Mouse (Mus musculus) MEL (cell line): ENCODE measurements around the gene Efcab2. TPM values are rescaled to one million over a fixed set of nuclear protein-coding genes. Genes with fewer than 3 reads are reported as not detected.

ENCODE experiments used
- DNase-seq: peaks from one replicate; pipeline ENCODE4 v3.0.0; 2011; ENCODE audit warnings: low read depth, low spot score
- H3K27ac ChIP-seq: 2 replicates; pipeline ENCODE4 v1.5.1; 2012; ENCODE audit warnings: low read depth, mild to moderate bottlenecking, control low read depth, low read length, moderate library complexity; ENCODE audit not compliant: control insufficient read depth
- H3K27me3 ChIP-seq, 2 experiments: fragments of 150-350 bp in 1 of 2; sonication (generic) in 1 of 2; 2 replicates each; pipeline ENCODE4 v1.6.1; 2012; ENCODE audit warnings: low read length in 2 of 2, mild to moderate bottlenecking in 2 of 2, improper control_type of control experiment in 1 of 2, moderate library complexity in 1 of 2; ENCODE audit not compliant: insufficient read depth in 2 of 2, control insufficient read depth in 1 of 2
- H3K36me3 ChIP-seq, 2 experiments: 2 replicates each; pipeline ENCODE4 v1.6.1; 2012 to 2014; ENCODE audit warnings: low read length in 2 of 2, improper control_type of control experiment in 1 of 2, inconsistent platforms in 1 of 2, mild to moderate bottlenecking in 1 of 2; ENCODE audit not compliant: insufficient read depth in 2 of 2, control insufficient read depth in 1 of 2
- H3K4me1 ChIP-seq, 2 experiments: fragments of 150-350 bp in 1 of 2; sonication (generic) in 1 of 2; 2 replicates each; pipeline ENCODE4 v1.6.1; 2012; ENCODE audit warnings: low read length in 2 of 2, improper control_type of control experiment in 1 of 2, mild to moderate bottlenecking in 1 of 2; ENCODE audit not compliant: insufficient read depth in 2 of 2, control insufficient read depth in 1 of 2
- H3K4me3 ChIP-seq, 2 experiments: fragments of 150-350 bp in 1 of 2; sonication (generic) in 1 of 2; 2 replicates each; pipeline ENCODE4 v1.5.1; 2012; ENCODE audit warnings: low read depth in 2 of 2, low read length in 2 of 2, mild to moderate bottlenecking in 2 of 2, moderate library complexity in 2 of 2, control low read depth in 1 of 2, improper control_type of control experiment in 1 of 2; ENCODE audit not compliant: control insufficient read depth in 1 of 2, insufficient read depth in 1 of 2
- H3K79me2 ChIP-seq: 2 replicates; pipeline ENCODE4 v1.6.1; 2012; ENCODE audit warnings: mild to moderate bottlenecking, low read length, moderate library complexity; ENCODE audit not compliant: control insufficient read depth, poor library complexity, insufficient read depth
- H3K9ac ChIP-seq: 2 replicates; pipeline ENCODE4 v1.6.1; 2012; ENCODE audit warnings: low read depth, mild to moderate bottlenecking, control low read depth, low read length, moderate library complexity; ENCODE audit not compliant: control insufficient read depth, poor library complexity, severe bottlenecking
- H3K9me3 ChIP-seq: fragments of 150-350 bp; sonication (generic); replicated peaks from 2 replicates; pipeline ENCODE4 v1.6.1; 2012; ENCODE audit warnings: mild to moderate bottlenecking, low read length, improper control_type of control experiment, moderate library complexity; ENCODE audit not compliant: insufficient read depth
- CHD1 ChIP-seq: IDR thresholded peaks from 2 replicates; pipeline ENCODE4 v1.6.1; 2012; ENCODE audit warnings: low read depth, mild to moderate bottlenecking, inconsistent platforms, low read length, improper control_type of control experiment
- CHD2 ChIP-seq: IDR thresholded peaks from 2 replicates; pipeline ENCODE4 v1.6.1; 2011; ENCODE audit warnings: low read length, improper control_type of control experiment
- CTCF ChIP-seq, 3 experiments: IDR thresholded peaks in 2 of 3; conservative IDR thresholded peaks in 1 of 3; 2 replicates each; pipeline ENCODE4 v1.5.1; 2011 to 2012; ENCODE audit warnings: low read length in 3 of 3, low read depth in 2 of 3, mild to moderate bottlenecking in 2 of 3, improper control_type of control experiment in 1 of 3, inconsistent platforms in 1 of 3, mixed read lengths in 1 of 3, moderate library complexity in 1 of 3; ENCODE audit not compliant: control insufficient read depth in 1 of 3, insufficient read depth in 1 of 3, poor library complexity in 1 of 3, severe bottlenecking in 1 of 3
- E2F4 ChIP-seq: IDR thresholded peaks from 2 replicates; pipeline ENCODE4 v1.6.1; 2011; ENCODE audit warnings: low read depth, low read length, improper control_type of control experiment, borderline replicate concordance
- ELF1 ChIP-seq: IDR thresholded peaks from 2 replicates; pipeline ENCODE4 v1.6.1; 2014; ENCODE audit warnings: low read depth, mild to moderate bottlenecking, inconsistent platforms, low read length, improper control_type of control experiment, moderate library complexity
- GABPA ChIP-seq: IDR thresholded peaks from 2 replicates; pipeline ENCODE4 v1.6.1; 2012; ENCODE audit warnings: low read depth, mild to moderate bottlenecking, inconsistent platforms, low read length, improper control_type of control experiment, moderate library complexity
- GATA1 ChIP-seq: IDR thresholded peaks from 2 replicates; pipeline ENCODE4 v1.6.1; 2011; ENCODE audit warnings: low read depth, low read length, improper control_type of control experiment
- HCFC1 ChIP-seq: IDR thresholded peaks from 2 replicates; pipeline ENCODE4 v1.6.1; 2012; ENCODE audit warnings: low read depth, mild to moderate bottlenecking, inconsistent platforms, low read length, improper control_type of control experiment, moderate library complexity
- JUND ChIP-seq: IDR thresholded peaks from 2 replicates; pipeline ENCODE4 v1.6.1; 2011; ENCODE audit warnings: low read depth, mild to moderate bottlenecking, improper control_type of control experiment, low read length
- KAT2A ChIP-seq: conservative IDR thresholded peaks from 2 replicates; pipeline ENCODE4 v1.6.1; 2012; ENCODE audit warnings: low read depth, low read length, improper control_type of control experiment, inconsistent platforms
- MAFK ChIP-seq: IDR thresholded peaks from 2 replicates; pipeline ENCODE4 v1.6.1; 2011; ENCODE audit warnings: low read depth, mild to moderate bottlenecking, low read length, improper control_type of control experiment, borderline replicate concordance
- MAX ChIP-seq: IDR thresholded peaks from 2 replicates; pipeline ENCODE4 v1.6.1; 2011; ENCODE audit warnings: low read length, improper control_type of control experiment
- MYB ChIP-seq: IDR thresholded peaks from 2 replicates; pipeline ENCODE4 v1.6.1; 2011; ENCODE audit warnings: mild to moderate bottlenecking, low read depth, low read length, improper control_type of control experiment
- NELFE ChIP-seq: IDR thresholded peaks from 2 replicates; pipeline ENCODE4 v1.6.1; 2011; ENCODE audit warnings: low read depth, low read length, improper control_type of control experiment
- POLR2A ChIP-seq, 2 experiments: IDR thresholded peaks; 2 replicates each; pipeline ENCODE4 v1.6.1; 2011 to 2012; ENCODE audit warnings: low read length in 2 of 2, mild to moderate bottlenecking in 2 of 2, control low read depth in 1 of 2, improper control_type of control experiment in 1 of 2, low read depth in 1 of 2, moderate library complexity in 1 of 2; ENCODE audit not compliant: control insufficient read depth in 1 of 2, insufficient read depth in 1 of 2, poor library complexity in 1 of 2
- POLR2AphosphoS2 ChIP-seq: IDR thresholded peaks from 2 replicates; pipeline ENCODE4 v1.6.1; 2011; ENCODE audit warnings: low read length, improper control_type of control experiment
- POLR2AphosphoS5 ChIP-seq: IDR thresholded peaks from 2 replicates; pipeline ENCODE4 v1.6.1; 2012; ENCODE audit warnings: low read depth, borderline replicate concordance, mild to moderate bottlenecking, inconsistent platforms, low read length, moderate library complexity, mixed read lengths
- RAD21 ChIP-seq: IDR thresholded peaks from 2 replicates; pipeline ENCODE4 v1.6.1; 2011; ENCODE audit warnings: mild to moderate bottlenecking, low read depth, low read length, improper control_type of control experiment
- RCOR1 ChIP-seq: IDR thresholded peaks from 2 replicates; pipeline ENCODE4 v1.6.1; 2012; ENCODE audit warnings: low read depth, mild to moderate bottlenecking, inconsistent platforms, low read length, improper control_type of control experiment
- SIN3A ChIP-seq: IDR thresholded peaks from 2 replicates; pipeline ENCODE4 v1.6.1; 2012; ENCODE audit warnings: low read length, improper control_type of control experiment, inconsistent platforms
- TBP ChIP-seq: IDR thresholded peaks from 2 replicates; pipeline ENCODE4 v1.8.0; 2011; ENCODE audit warnings: low read depth, low read length, improper control_type of control experiment
- UBTF ChIP-seq: IDR thresholded peaks from 2 replicates; pipeline ENCODE4 v1.6.1; 2012; ENCODE audit warnings: low read depth, mild to moderate bottlenecking, inconsistent platforms, low read length, improper control_type of control experiment, moderate library complexity, borderline replicate concordance; ENCODE audit not compliant: insufficient read depth
- ZC3H11A ChIP-seq: IDR thresholded peaks from 2 replicates; pipeline ENCODE4 v1.6.1; 2012; ENCODE audit warnings: low read depth, mild to moderate bottlenecking, inconsistent platforms, low read length, improper control_type of control experiment
- ZKSCAN1 ChIP-seq: IDR thresholded peaks from 2 replicates; pipeline ENCODE4 v1.6.1; 2012; ENCODE audit warnings: low read depth, mild to moderate bottlenecking, inconsistent platforms, low read length, improper control_type of control experiment, moderate library complexity
- ZNF384 ChIP-seq: IDR thresholded peaks from 2 replicates; pipeline ENCODE4 v1.6.1; 2012; ENCODE audit warnings: low read depth, mild to moderate bottlenecking, inconsistent platforms, low read length, improper control_type of control experiment
- polyA plus RNA-seq, 2 experiments: library from polyadenylated mRNA; stranded (reverse) in 1 of 2; unstranded in 1 of 2; fragments of >175 nt in 1 of 2; fragments of >200 nt in 1 of 2; gene quantifications; 2 replicates each; pipeline versions ENCODE4 v1.2.1 to v1.2.4; 2012; ENCODE audit warnings: low replicate concordance in 2 of 2, low read depth in 1 of 2; ENCODE audit not compliant: insufficient read length in 2 of 2, insufficient read depth in 1 of 2, missing spikeins in 1 of 2
- total RNA-seq: library from RNA; depleted of rRNA; stranded (reverse); fragments of 300-350 nt; gene quantifications from 2 replicates; pipeline ENCODE4 v1.2.3, GENCODE M21; 2012

Gene Efcab2
- total and polyA plus RNA-seq, 3 experiments, result 0.85 to 3.2 TPM; not detected in 1

DNA sequence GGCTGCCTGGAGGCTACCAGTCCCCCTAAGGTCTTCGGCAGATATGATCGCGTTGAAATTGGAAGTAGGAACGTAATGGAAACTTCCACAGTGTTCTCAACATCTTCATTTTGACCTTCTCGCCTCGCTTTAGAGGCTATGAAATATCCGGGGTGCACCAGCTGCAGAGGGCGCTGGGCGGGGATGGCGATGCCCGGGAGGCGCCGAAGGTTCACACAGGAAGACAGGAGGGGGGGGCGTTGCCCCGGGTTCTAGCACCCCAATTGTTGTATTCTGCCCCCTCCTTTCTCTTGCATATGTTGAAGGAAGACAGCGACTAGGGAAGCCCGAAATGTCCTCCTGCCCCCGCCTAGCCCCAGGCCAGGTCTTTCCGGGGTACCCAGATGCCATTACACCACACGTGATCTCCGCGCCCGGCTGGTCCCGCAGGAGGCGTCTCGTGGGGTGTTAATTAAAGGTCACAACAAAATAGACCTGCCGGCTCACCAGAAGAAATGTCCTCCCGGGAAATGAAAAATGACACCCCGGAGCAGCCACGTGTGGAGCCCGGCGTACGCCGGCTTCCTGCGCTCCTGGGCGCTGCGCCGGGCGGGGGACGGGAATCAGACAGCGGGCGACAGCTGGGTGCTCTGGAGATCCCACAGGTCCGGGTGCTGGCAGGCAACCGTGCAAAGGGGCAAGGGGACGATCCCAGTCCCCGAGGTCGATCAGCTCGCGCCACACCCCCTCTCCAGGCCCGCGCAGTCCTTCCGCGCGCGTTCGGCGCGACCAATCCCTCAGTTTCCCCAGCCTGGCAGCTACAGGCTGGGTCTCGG, 121.9 kb downstream of the Efcab2 start:
- Histone ChIP-seq H3K4me1 (peaks cover 0 to 3% of the 10 kb centered on the region in 2 experiments; a peak in 1 of 4 replicates), H3K9me3 (no peaks in the 10 kb centered on the region), H3K4me3 (no peak overlapping the region)
- DNase-seq, result no peak
- TF ChIP-seq NELFE (no peak), ZNF384 (no peak), GATA1 (no peak), MYB (no peak), CHD2 (no peak), POLR2A (IDR thresholded peaks at IDR 0.05; ENCODE audit: control insufficient read depth in 1 of 2, insufficient read depth in 1 of 2, low read depth in 1 of 2, low read length in 2 of 2, poor library complexity in 1 of 2) (no peak), UBTF (no peak), JUND (no peak), GABPA (no peak), ZC3H11A (no peak), CTCF (IDR thresholded peaks at IDR 0.05 in 2 of 3, conservative IDR thresholded peaks at IDR 0.05 in 1 of 3; ENCODE audit: control insufficient read depth in 1 of 3, insufficient read depth in 1 of 3, low read depth in 2 of 3, low read length in 3 of 3, poor library complexity in 1 of 3, severe bottlenecking in 1 of 3) (no peak), POLR2AphosphoS5 (no peak), SIN3A (no peak), RCOR1 (no peak), CHD1 (no peak), MAX (no peak), ELF1 (no peak), E2F4 (no peak)
- TF ChIP-seq, all 39 proteins: peak for 0
- H3K36me3 ChIP-seq, result no peaks in the 10 kb centered on the region
- H3K27me3 ChIP-seq, result no peaks in the 10 kb centered on the region
- H3K79me2 ChIP-seq, result no peaks in the 10 kb centered on the region
- no peak overlapping the region for H3K9ac ChIP-seq
- H3K27ac ChIP-seq, result no peak overlapping the region

DNA sequence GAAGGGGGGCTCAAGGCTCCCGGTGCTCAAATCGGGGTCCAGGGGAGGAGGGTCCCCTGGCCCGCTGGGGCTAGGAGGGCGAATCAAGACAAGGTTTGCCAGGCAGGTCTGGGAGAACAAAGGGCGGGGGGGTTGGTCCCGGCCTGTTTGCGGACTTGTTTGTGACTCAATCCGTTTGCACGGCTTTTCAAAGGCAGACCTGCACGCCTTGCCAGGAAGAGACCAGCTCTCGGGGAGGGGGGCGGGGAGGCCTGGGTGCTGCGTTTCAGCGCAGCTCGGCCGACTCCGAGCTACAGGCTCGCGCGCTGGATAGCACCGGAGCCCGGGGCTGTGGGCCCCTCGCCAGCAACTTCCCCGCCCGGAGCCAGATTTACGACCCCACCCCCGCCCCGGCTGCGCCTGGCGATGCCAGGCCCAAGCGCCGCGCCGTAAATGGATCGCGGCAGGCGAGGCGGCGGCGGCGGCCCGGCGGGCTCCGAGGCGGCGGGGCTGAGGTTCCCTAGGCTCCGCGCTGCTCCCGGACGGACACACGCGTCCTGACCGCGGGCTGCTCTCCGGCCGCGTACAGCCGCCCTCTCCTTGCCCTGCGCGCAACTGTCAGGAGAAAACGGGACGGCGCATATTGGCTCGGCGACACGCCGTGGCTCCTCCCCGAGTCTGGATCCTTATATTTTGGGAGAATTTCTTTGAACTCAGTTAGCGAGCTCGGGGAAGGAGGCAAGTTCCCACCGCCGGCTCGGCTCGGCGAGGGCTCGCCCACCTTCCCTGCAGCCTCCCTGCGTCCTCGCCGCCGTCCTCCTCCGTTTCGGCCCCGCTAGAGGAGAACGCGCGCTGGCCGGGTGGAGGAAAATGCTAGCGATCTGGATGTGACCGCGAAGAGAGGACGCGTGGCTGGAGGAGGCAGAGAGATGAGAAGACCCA, 122.8 kb downstream of the Efcab2 start, which contains the start of gene Kif26b:
Kif26b (plus strand) TSS at position 695 of the 921 bp plus-strand sequence.
- DNase-seq, result no peak
- H3K9ac ChIP-seq, result no peak within 1 kb of the TSS
- no peaks in the 10 kb centered on the region for H3K9me3 ChIP-seq
- H3K4me1 ChIP-seq, result no peaks in the 10 kb centered on the region
- H3K36me3 ChIP-seq, result no peaks in the 10 kb centered on the region
- no peaks in the 10 kb centered on the region for H3K79me2 ChIP-seq
- no peaks in the 10 kb centered on the region for H3K27me3 ChIP-seq
- H3K4me3 ChIP-seq, result no peak within 1 kb of the TSS
- H3K27ac ChIP-seq, result no peak within 1 kb of the TSS
- no peak for TF ChIP-seq RCOR1
- TF ChIP-seq GABPA, result no peak
- no peak for TF ChIP-seq ZKSCAN1
- no peak for TF ChIP-seq ZC3H11A
- TF ChIP-seq HCFC1, result no peak
- no peak for TF ChIP-seq POLR2AphosphoS2
- TF ChIP-seq RAD21, result no peak
- TF ChIP-seq MAFK, result no peak
- no peak for TF ChIP-seq ZNF384
- TF ChIP-seq KAT2A, result no peak
- no peak for TF ChIP-seq NELFE
- no peak for TF ChIP-seq MYB
- no peak for TF ChIP-seq E2F4
- no peak for TF ChIP-seq TBP
- TF ChIP-seq MAX, result no peak
- TF ChIP-seq, all 39 proteins: peak for 0
